Mouse (Mus musculus) skeletal muscle tissue, postnatal 0 days (tissue): ENCODE results near the gene Gm14698. TPM values are rescaled to one million over a fixed set of nuclear protein-coding genes. Genes with fewer than 3 reads are reported as not detected.

Source experiments
- polyA plus RNA-seq: library from polyadenylated mRNA; unstranded; fragments of >200 nt; fragmentation: Nextera tagmentation; extraction: Ambion mirVana; gene quantifications from 2 replicates; pipeline ENCODE4 v1.2.1, GENCODE M21; 2015

Gm14698 gene
- polyA plus RNA-seq: 2.9 and 4.8 TPM in 2 replicates

DNA sequence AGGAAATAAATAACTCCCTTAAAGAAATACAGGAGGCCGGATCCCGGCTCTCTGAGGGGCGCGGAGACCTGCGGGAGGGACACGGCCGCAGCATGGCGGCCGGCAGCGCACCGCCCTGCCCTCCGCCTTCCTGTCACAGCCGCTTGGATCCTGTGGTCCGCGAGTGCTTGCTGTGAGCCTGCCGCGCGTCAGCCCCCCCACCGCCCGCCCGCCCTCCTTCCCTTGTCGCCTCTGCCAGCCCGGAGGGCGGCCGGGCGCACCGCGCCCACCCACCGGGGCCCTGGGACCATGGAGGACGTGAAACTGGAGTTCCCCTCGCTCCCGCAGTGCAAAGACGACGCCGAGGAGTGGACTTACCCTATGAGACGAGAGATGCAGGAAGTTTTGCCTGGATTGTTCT lies at the start of gene Gm14698:
TSS of gene Gm14698 (plus strand) at position 35 of the 400 bp plus-strand sequence.

Other genes starting within 250 kb of the Gm14698 start
- 19.9 and 22.2 TPM in 2 replicates for gene Fmr1, start 142.6 kb upstream of the Gm14698 start, polyA plus RNA-seq
- 0.21 TPM in 1 of 2 replicates, not detected in the other for gene Fmr1nb, start 59.3 kb upstream of the Gm14698 start, polyA plus RNA-seq
- not detected in 2 replicates for gene Gm6812, start 72.0 kb downstream of the Gm14698 start, polyA plus RNA-seq